Mouse (Mus musculus): ENCODE measurements around the gene Pigl.

Pigl gene

DNA sequence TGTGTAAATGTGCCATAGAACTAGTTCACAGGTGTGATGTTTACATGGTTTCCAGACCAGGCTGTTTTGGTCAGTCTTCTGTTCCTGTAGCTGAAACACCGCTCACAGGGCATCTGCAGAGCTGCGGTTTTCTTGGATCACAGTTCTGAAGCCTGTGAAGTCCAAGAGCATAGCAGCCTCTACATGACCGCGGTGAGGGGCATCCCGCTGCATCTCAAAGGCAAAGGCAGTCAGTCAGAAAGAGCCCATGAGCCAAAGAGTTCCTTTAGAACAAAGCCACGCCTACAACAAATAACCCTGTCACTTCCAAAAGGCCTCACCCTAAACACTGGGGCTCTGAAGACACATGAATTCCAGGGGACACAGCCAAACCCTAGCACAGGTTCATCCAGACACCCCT, 55.1 kb downstream of the Pigl start:
- DNase-seq (ENCODE audit: extremely low read depth, low read depth): no peak

DNA sequence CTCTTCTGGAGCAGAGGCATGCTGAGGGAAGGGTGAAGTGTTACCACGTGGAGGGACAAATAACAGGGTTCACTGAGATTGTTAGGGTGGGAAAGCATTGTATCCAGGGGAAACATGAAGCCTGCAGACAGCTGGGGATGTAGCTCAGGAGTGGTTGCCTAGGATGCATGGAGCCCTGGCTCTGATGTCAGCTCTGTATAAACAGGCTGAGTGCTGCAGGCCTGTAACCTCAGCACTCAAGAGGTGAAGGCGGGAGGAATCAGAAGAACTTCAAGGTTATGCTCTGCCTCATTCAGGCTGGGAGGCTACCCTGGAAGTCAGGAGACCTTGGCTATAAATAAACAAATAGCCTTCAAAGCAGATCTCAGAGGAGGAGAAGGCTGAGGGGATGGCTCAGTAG, 60.7 kb downstream of the Pigl start:
- DNase-seq (ENCODE audit: extremely low read depth, low read depth): no peak

DNA sequence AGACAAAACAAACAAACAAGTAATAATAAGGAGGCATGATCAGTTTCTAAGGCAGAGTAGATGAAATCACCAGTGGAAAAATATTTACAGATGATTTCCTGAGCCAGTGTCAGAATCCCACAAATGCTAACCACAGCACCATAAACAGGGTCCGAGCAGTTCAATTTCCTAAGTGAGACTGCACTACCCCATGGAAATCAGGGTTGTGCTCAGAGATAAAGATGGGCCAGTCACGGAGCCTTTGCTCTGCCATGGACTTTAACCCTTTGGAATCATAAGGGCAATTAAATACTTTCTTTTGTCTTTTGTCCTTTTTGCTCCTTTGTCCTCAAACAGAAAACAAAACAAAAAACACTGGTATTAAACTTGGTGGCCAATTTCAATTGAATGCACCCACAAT, 64.0 kb downstream of the Pigl start:
- no peak for DNase-seq (ENCODE audit: extremely low read depth, low read depth)

DNA sequence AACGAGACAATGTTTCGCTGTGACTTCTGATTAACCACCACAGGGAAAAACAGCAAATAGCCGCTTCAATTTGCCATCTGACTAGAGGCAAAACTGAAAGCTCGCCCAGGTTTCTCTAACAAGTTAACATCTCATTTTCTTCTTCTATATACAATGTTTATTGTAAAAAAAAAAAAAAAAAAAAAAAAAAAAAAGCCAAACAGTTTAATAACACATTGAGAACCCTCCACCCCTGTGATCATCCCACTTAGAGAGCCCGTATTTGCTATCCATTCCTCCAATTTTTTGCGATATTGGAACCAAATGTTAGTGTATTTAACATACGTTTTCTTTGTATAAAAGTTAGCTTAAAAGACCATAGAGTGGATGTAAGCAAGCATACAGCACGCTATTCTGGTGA, 78.8 kb downstream of the Pigl start:
- DNase-seq (ENCODE audit: extremely low read depth, low read depth): no peak

DNA sequence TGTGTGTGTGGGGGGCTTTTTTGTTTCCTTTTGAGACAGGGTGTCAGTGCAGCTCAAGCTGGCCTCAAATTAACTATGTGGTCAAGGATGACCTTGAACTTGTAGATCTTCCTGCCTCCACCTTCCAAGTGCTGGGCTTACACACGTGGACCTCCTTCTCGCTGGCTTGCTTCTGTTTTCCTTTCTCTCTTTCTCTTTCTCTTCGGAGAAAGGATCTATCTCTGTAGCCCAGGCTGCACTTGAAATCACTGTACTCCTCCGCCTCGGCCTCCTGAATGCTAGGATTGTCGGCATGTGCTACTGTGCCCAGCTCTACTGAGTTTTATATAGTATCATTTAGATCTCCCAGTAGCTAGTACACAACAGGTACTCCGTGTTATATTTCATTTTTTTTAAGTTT, 79.3 kb downstream of the Pigl start:
- peak; percentile 61 for DNase-seq (ENCODE audit: extremely low read depth, low read depth)

DNA sequence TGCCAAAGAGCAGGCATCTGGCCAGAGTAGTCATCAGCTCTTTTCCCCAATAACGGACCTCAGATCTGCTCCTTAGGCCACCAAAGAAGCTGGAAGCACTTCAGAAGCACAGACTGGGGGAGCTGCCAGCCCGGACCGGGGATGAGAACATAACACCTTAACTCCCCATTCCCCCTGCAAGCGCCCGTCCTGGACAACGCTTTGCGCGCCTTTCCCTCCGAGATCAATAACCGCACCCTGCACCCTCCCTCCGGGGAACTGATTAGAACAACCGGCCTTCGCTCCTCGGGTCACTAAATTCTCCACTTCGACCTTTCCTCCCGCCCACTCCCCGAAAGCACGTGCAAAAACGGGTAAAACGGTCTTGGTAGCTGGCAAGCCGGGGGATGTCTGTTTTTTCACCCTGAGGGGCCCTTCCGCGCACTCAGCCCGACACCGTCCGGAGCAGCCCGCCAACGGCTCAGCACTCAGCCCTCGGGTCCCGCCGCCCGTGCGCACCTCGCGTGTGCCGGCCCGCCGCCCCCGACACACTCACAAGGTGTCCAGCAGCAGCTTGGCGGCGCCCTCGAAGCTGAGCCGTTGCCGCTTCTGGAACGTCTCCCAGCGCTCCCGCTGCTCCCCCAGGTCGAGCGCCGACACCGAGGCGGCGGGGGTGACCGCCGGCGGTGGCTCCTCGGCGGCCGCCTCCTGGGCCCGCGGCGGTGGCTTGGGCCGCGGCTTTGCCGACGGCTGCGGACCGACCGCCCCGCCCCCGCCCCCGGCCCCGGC, 80.2 kb downstream of the Pigl start:
- no peak for DNase-seq (ENCODE audit: extremely low read depth, low read depth)

DNA sequence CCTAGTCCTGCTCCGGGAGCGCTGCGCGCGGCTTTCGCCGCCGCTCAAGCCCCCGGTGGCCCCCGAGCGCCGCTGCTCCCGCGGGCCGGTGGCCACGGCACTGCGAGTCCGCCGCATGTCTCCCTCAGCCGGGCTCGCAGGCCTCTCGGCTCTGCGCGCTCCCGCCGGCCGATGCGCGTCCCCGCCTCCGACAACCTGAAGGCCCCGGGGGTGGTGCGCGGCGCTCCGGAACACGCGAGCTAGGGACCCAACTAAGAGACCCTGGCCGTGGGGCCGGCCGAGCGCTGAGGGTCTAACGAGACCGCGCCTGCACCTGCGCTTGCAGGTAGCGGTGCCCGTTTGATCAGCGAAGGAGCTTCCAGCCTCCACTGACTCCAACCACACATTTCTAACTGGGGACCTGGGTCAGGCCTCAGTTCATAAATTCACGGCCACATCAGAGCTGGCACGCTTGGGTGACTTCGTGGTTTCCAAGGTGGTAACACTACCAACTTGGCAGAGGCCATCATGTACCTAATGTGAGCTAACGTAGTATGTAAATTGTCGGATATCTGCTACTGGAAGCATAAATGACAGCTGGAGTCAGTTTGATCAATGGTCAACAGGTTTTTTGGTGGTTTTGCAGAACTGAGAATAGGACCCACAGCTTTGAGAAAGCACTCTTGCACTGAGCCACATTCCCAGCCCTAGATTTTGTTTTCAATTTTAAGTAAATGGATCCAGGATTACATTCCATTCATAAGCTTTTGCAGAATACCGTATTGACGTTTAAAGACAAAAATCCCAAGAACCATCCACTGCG, 81.0 kb downstream of the Pigl start, which contains the start of gene Cenpv:
Gene Cenpv (minus strand): TSS at position 173 of the 802 bp plus-strand sequence.
- DNase-seq (ENCODE audit: extremely low read depth, low read depth): peak; percentile 40

DNA sequence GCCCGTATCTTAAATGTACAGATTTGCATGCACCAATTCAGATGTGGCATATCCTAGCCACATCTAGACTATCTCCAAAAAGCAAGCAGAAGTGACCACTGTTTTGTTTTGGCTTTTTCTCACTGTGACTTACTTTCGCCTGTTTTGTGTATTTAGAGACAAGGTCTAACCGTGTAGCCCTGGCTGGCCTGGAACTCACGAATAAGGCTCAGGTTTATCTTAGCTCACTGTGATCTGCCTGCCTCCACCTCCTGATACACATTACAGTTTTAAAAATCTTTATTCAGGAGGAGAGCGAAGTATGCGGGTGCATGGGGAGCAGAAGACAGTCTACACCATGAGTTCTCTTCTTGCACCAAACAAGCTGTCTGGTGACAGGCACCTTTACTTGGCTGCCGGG, 81.9 kb downstream of the Pigl start:
- DNase-seq (ENCODE audit: extremely low read depth, low read depth): no peak

DNA sequence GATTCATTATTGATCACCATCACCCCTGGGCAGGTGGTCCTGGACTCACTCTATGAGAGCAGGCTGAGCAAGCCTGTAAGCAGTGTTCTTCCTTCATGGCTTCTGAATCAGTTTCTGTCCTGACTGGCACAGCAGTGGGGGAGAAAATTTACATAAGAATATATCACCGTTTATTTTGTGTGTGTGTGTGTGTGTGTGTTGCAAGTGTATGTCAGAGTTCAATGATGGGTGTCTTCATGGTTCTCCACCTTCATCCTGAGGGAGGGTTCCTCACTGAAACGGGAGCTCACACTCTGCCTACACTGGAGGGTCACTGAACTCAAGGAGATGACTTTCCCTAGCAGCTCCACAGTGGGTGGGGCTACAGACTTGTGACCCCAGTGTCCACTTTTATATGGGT, 82.7 kb downstream of the Pigl start:
- no peak for DNase-seq (ENCODE audit: extremely low read depth, low read depth)

DNA sequence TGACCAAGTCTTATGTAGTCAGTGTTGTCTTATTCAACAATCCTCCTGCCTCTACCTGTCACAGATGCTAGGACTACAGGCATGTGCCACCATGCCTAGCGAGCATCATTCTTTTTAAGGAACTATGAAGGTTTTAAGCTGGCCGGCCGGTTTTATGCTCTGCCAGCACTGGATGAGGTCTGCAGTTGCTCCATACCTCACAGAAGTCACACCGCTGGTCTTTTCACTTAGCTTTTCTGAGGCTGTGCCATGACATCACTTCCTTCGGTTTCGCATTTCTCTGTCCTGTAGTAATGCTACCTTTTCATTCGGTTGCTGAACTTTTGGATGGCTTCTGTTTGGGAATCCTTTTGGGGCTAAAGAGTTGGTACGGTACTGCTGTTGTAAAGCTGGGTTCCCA, 83.3 kb downstream of the Pigl start:
- DNase-seq (ENCODE audit: extremely low read depth, low read depth): no peak

DNA sequence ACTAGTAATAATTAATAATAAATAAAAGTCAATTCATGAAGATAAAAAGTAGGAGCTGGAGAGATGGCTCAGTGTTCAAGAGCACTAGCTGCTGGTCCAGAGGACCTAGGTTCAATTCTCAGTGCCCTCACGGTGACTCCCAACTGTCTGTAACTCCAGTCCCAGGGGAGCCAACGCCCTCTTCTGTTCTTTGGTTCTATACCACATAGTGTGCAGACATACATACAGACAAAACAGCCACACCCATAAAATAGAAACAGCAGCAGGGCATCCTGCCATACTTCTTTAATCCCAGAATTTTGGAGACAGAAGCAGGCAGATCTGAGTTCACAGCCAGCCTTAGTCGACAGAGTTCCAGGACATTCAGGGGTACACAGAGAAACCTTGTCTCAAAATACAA, 85.7 kb downstream of the Pigl start:
- no peak for DNase-seq (ENCODE audit: extremely low read depth, low read depth)

DNA sequence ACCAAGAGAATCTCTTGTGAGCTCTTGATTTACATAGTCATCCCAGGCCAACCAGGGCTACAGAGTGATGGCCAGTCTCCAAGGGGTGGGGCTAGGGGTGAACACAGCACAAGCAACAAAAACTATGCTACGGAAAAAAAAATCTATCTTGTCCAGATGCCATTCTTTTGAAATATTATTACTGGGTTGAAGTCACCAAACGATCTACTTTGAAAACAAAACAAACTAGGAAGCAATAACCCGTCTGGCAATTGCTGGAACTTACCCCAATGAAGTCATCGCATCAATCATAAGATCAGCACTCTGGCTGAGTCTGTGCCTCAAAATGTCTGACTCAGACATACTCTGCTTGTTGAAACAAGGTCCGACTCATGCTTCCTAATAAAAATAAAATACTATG, 91.5 kb downstream of the Pigl start:
- DNase-seq (ENCODE audit: extremely low read depth, low read depth): peak; percentile 66

DNA sequence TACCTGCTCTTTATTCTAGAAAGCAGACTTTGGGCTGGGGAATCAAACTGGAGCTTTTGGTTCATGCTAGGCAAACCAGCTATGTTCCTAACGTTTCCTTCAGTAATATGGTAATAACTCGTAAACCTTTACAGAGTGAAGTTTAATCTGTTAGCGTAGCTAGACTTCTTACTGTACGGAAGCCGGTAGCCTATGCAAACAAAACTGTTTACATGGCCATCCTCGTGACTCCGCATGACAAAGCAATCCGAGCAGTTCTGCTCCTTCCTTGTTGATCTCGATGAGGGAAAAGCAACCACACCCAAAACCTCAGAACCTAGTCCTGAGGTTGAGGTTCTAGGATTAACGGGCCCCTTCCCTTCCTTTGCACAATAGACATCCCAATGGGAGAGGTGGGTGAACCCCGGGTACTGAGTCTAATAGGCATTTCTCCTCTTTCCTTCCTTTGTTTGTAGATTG, 92.0 kb downstream of the Pigl start:
- peak; percentile 69 for DNase-seq (ENCODE audit: extremely low read depth, low read depth)

DNA sequence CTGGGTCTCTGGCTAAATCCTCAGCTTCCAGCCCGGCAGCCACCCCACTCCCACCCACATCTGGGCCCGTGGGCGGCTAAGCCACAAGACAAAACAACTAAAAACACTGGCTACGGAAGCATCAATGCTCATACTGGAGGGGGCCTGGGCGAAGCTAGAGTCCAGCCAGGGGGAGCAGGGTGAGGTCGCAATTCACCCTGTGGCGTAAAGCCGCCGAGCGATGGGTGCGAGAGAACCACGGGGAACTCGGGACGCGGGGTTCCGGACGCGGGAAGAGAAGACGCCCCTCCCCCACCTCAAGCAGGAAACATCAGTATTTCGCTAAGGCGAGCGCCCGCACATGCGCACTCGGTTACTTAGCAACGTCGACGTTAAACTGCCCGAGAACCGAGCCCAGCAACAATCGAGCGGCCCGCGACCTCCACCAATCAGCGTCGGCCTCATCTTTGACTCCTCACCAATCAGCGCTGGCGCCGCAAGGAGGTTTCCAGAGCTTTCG, 92.5 kb downstream of the Pigl start, which contains the start of gene Ubb:
Gene Ubb (plus strand): TSS at position 445 of the 499 bp plus-strand sequence.
- peak; percentile 98 for DNase-seq (ENCODE audit: extremely low read depth, low read depth)

DNA sequence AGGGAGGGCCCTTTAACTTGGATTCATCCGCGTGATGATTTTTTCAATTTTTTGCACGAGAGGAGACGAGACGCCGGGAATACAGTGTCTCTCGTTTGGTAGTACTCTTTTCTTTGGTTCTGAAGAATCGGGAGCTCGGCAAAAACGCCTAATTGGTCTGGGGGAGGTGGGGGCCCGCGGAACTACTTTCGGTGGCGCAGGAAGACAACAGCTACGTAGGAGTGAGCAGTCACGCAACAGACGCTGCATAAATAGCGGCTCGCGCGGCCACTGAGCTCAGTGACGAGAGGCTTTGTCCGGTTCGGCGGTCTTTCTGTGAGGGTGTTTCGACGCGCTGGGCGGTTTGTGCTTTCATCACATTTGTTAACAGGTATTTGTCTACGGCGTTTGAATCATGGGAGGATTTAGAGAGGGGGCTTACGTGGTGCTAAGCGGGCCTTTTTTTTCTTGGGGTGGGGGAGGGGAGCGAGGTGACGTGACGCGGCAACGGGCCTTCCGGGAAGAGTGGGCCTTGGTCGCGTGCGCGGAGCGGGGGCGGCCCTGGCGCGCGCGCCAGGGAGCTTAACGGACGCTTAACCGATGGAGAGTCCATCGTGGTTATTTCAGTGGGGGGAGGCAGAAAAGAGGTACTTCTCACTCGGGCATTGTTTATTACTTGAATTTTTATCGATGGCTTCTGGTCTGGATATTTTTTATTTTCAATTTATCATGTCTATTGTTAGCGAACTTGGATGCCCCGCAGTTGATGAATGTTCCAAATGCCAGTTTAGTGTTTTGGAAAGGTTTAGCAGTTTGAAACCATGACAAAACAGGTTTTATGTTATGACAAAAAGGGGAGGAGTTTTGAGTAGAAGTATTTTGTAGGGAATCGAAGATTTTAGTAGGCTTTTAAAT, 93.2 kb downstream of the Pigl start:
- peak; percentile 59 for DNase-seq (ENCODE audit: extremely low read depth, low read depth)

DNA sequence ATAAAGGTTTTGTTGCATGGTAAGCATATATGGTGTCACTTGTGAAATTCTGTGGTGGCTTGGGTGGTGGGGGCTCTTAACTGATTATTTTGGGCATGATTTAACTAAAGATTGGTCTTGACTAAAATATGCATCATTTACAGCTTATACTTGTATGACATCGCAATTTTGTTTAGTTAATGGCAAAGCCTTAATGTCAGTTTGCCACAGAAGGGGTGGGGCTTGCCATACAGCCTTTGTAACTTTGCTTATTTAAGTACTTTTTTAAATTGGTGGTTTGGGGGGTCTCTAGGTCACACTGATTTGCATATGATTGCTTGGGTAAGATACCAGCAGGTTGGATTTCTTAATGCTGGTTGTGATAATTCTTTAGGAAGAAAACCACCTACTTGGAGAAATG, 94.9 kb downstream of the Pigl start:
- DNase-seq (ENCODE audit: extremely low read depth, low read depth): no peak

DNA sequence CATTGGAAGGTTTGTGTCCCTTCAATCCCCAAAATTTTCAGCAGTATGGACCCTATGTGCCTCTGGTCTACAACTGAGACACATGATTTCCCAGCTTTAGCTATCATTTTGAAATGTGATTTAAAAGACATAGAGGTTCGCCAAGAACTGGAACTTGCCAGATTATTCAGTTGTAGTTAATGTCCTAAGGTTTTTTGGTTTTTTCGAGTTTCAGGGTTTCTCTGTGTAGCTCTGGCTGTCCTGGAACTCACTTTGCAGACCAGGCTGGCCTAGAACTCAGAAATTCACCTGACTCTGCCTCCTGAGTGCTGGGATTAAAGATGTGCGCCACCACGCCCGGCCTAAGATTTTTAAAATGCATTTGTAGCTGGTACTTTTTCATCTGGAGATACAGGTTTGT, 95.4 kb downstream of the Pigl start:
- no peak for DNase-seq (ENCODE audit: extremely low read depth, low read depth)

DNA sequence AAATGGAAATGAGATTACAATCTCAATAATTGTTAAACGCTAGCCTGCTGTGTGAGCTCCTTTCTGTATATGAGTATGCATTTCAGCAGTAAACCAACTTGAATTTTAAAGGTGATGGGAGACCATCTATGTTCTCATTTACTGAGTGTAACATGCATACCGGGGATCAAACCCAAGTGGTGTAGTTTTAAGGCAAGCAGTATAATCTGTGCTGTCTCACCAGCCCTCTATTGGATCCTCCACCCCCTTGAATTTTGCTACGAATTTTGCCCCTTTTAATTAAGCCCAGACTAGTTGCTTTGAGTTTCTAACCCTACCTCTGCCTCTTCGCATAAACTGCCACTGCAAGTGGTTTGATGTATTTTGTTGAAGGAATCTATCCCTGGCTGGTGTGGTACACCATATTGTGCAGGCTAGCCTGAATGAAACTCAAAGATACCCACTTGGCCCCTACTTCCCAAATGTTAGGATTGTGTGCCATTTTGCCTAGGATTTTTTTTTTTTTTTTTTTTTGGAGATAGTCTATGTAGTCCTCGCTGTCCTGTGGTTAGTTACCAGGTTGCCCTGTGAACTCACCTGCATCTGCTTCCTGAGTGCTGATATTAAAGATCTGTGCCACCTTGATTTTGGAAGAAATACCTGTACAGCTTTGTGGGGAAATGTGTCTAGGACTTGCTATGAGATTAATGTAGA, 96.0 kb downstream of the Pigl start:
- DNase-seq (ENCODE audit: extremely low read depth, low read depth): no peak

DNA sequence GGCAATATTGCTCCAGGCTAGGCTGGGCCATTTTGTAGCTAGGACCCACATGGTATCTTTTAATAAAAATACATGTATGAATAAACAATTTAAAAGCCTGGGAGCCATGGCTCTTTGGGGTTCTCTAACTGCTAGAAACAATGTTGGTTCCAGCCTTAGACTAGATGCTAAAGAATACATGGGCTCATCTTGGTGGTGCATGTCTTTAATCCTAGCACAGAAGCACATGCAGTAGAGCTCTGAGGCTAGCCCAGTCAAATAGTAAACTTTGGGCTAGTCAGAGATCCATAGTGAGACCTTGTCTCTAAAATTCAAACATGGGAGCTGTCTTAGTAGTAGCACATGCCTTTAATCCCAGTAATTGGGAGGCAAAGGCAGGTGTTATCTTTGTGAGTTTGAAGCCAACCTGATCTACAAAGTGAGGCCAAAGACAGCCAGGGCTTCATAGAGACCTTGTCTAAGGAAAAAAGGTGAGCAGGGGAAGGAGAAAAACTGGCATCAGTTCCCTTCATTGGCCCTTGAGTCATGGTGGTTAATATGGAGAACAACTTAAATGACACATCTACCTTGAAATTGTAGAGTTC, 96.8 kb downstream of the Pigl start:
- no peak for DNase-seq (ENCODE audit: extremely low read depth, low read depth)

DNA sequence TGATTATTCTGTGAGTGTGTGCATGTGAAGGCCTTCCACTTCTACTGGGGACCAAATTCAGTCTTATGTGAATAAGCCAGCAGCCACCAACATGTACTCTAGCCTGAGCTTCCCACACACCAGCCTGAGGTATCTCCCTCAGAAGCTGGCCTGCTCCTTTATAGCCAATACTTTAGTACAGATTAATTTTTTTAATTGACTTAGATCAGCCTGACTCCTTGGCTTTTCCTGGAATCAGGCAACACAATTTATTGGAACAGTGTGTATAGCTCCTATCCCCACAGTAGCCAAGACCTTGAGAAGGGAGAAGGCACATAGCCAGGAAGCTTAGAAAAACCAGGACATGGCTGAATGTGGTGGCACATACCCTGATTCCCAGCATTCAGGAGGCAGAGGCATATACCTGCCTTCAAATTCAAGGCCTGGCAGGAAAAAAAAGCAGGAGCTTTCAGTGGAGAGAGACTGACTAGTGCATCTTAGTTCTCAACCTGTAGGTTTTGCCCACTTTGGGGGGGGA, 97.7 kb downstream of the Pigl start:
- DNase-seq (ENCODE audit: extremely low read depth, low read depth): no peak

All from MEL-GATA-1-ER (cell line).